Mouse (Mus musculus) ZHBTc4 (cell line): ENCODE measurements at regions not wholly inside any gene's neighbourhood (a gene's known extent, or its start where the extent isn't known, plus 50 kb on each side); places are given as distances from the start of the nearest gene placed in this dataset.

Source experiments
- DNase-seq: peaks from one replicate; pipeline ENCODE4 v3.0.0-alpha.2; 2011; ENCODE audit warnings: low read depth, low spot score

GRCm38 (mm10) chr15:67470036-67470435 lies 969.3 kb upstream of the Lrrc6 start:
- no peak for DNase-seq

GRCm38 (mm10) chr15:67467404-67468345 lies 967.0 kb upstream of the Lrrc6 start:
- DNase-seq = no peak

- no peak for DNase-seq
Measured at GRCm38 (mm10) chr15:67462863-67463262, 962.2 kb upstream of the Lrrc6 start.

GRCm38 (mm10) chr15:67460384-67460783 lies 959.7 kb upstream of the Lrrc6 start:
- DNase-seq = no peak

GRCm38 (mm10) chr15:67434284-67434683 lies 933.6 kb upstream of the Lrrc6 start:
- DNase-seq = peak; percentile 67

- no peak for DNase-seq
Measured at GRCm38 (mm10) chr15:67423922-67424321, 923.2 kb upstream of the Lrrc6 start.

GRCm38 (mm10) chr15:67422277-67422953 lies 921.7 kb upstream of the Lrrc6 start:
- no peak for DNase-seq

GRCm38 (mm10) chr15:67420776-67421175 lies 920.1 kb upstream of the Lrrc6 start:
- no peak for DNase-seq

- no peak for DNase-seq
Measured at GRCm38 (mm10) chr15:67419733-67420132, 919.0 kb upstream of the Lrrc6 start.

- no peak for DNase-seq
Measured at GRCm38 (mm10) chr15:67417742-67418163, 917.0 kb upstream of the Lrrc6 start.

GRCm38 (mm10) chr15:67415840-67416239 lies 915.1 kb upstream of the Lrrc6 start:
- DNase-seq = no peak

- no peak for DNase-seq
Measured at GRCm38 (mm10) chr15:67414371-67414930, 913.7 kb upstream of the Lrrc6 start.

GRCm38 (mm10) chr15:67413581-67413980 lies 912.9 kb upstream of the Lrrc6 start:
- DNase-seq = no peak

- no peak for DNase-seq
Measured at GRCm38 (mm10) chr15:67412394-67412793, 911.7 kb upstream of the Lrrc6 start.

GRCm38 (mm10) chr15:67411657-67412056 lies 910.9 kb upstream of the Lrrc6 start:
- DNase-seq = no peak

- no peak for DNase-seq
Measured at GRCm38 (mm10) chr15:67410012-67410411, 909.3 kb upstream of the Lrrc6 start.

GRCm38 (mm10) chr15:67408871-67409559 lies 908.3 kb upstream of the Lrrc6 start:
- DNase-seq = no peak

GRCm38 (mm10) chr15:67407244-67407643 lies 906.5 kb upstream of the Lrrc6 start:
- DNase-seq = no peak

GRCm38 (mm10) chr15:67405523-67405922 lies 904.8 kb upstream of the Lrrc6 start:
- DNase-seq = no peak

GRCm38 (mm10) chr15:67405011-67405410 lies 904.3 kb upstream of the Lrrc6 start:
- DNase-seq = no peak

GRCm38 (mm10) chr15:67402310-67402709 lies 901.6 kb upstream of the Lrrc6 start:
- no peak for DNase-seq

GRCm38 (mm10) chr15:67397269-67397668 lies 896.6 kb upstream of the Lrrc6 start:
- no peak for DNase-seq
